Mouse (Mus musculus) bone marrow, adult 2 months (tissue): ENCODE measurements around the gene Arhgap19.

ENCODE experiments used
- CTCF ChIP-seq: fragments of 200-500 bp; IDR thresholded peaks from 2 replicates; pipeline ENCODE4 v1.5.1; 2011; ENCODE audit warnings: low read length, control low read depth; ENCODE audit not compliant: control insufficient read depth, insufficient read depth
- POLR2A ChIP-seq: fragments of 200-500 bp; IDR thresholded peaks from 2 replicates; pipeline ENCODE4 v1.6.1; 2011; ENCODE audit warnings: low read depth, mild to moderate bottlenecking, control low read depth, low read length, borderline replicate concordance; ENCODE audit not compliant: control insufficient read depth

DNA sequence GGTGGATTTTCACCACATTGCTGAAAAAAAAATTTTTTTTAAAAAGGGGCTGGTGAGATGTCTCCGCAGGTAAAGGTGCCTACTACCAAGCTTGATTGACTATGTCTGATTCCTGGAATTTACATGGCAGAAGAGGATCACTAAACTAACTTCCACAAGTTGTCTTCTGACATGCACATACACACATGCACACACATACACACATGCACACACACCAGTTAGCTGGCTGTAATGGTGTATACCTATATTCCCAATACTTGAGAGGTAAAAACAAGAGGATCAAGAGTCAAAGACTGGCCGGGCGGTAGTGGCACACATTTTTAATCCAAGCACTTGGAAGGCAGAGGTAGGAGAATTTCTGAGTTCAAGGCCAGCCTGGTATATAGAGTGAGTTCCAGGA is 37.8 kb upstream of the Arhgap19 start:
- no peak for TF ChIP-seq POLR2A
- TF ChIP-seq CTCF = no peak
